Mouse (Mus musculus) cortical plate, adult 2 months (tissue): ENCODE data around the gene Enah.

Experiments
- CTCF ChIP-seq: fragments of 200-500 bp; IDR thresholded peaks from 2 replicates; pipeline ENCODE4 v1.5.1; 2011; ENCODE audit warnings: mild to moderate bottlenecking, control low read depth, low read length; ENCODE audit not compliant: insufficient read depth; ENCODE audit errors: extremely low read depth
- POLR2A ChIP-seq: fragments of 200-500 bp; IDR thresholded peaks from 2 replicates; pipeline ENCODE4 v1.6.1; 2011; ENCODE audit warnings: mild to moderate bottlenecking, low read length, control low read depth; ENCODE audit not compliant: insufficient read depth; ENCODE audit errors: extremely low read depth

- TF ChIP-seq CTCF (no peak), POLR2A (no peak)
Observed at GRCm38 (mm10) chr1:181937064-181937463, 82.7 kb downstream of the Enah start.
